Mouse (Mus musculus) limb, embryonic 14.5 days (tissue): Measurements from ENCODE around the gene 4933407L21Rik. TPM values are rescaled to one million over a fixed set of nuclear protein-coding genes. Genes with fewer than 3 reads are reported as not detected.

ENCODE experiments used
- ATAC-seq: fragments of 200-750 bp; cut with Nextera tagmentation; 2 replicates; pipeline ENCODE4 v1.8.0; 2017; ENCODE audit warnings: low read depth, moderate number of reproducible peaks, moderate TSS enrichment; ENCODE audit not compliant: low FRiP score
- DNase-seq: peaks from one replicate; pipeline ENCODE4 v3.0.0-alpha.2; 2015; ENCODE audit warnings: low spot score
- H3K27ac ChIP-seq: fragments of 300-500 bp; sonication (generic); replicated peaks from 2 replicates; pipeline ENCODE4 v1.5.1; 2014; ENCODE audit warnings: low read depth, mild to moderate bottlenecking, low read length, moderate library complexity, mixed read lengths
- H3K27me3 ChIP-seq: fragments of 300-500 bp; sonication (generic); 2 replicates; pipeline ENCODE4 v1.6.1; 2014; ENCODE audit warnings: low read length, mixed read lengths; ENCODE audit not compliant: control insufficient read depth, insufficient read depth
- H3K36me3 ChIP-seq: fragments of 300-500 bp; sonication (generic); 2 replicates; pipeline ENCODE4 v1.6.1; 2014; ENCODE audit warnings: mild to moderate bottlenecking, low read length, moderate library complexity, mixed read lengths; ENCODE audit not compliant: control insufficient read depth, insufficient read depth
- H3K4me1 ChIP-seq: fragments of 300-500 bp; sonication (generic); 2 replicates; pipeline ENCODE4 v1.6.1; 2014; ENCODE audit warnings: antibody characterized with exemption, low read length, mixed read lengths; ENCODE audit not compliant: control insufficient read depth, insufficient read depth
- H3K4me2 ChIP-seq: fragments of 300-500 bp; sonication (generic); replicated peaks from 2 replicates; pipeline ENCODE4 v1.6.1; 2014; ENCODE audit warnings: low read depth, mild to moderate bottlenecking, low read length, moderate library complexity; ENCODE audit not compliant: severe bottlenecking
- H3K4me3 ChIP-seq: fragments of 300-500 bp; sonication (generic); replicated peaks from 2 replicates; pipeline ENCODE4 v1.5.1; 2014; ENCODE audit warnings: low read length
- H3K9ac ChIP-seq: fragments of 300-500 bp; sonication (generic); 2 replicates; pipeline ENCODE4 v1.6.1; 2014; ENCODE audit warnings: mild to moderate bottlenecking, low read depth, low read length, moderate library complexity; ENCODE audit not compliant: severe bottlenecking
- H3K9me3 ChIP-seq: fragments of 300-500 bp; sonication (generic); 2 replicates; pipeline ENCODE4 v1.6.1; 2016; ENCODE audit warnings: low read length; ENCODE audit not compliant: control insufficient read depth
- POLR2A ChIP-seq: fragments of 200-500 bp; IDR thresholded peaks from 2 replicates; pipeline ENCODE4 v1.8.0; 2012; ENCODE audit warnings: inconsistent platforms, mild to moderate bottlenecking, moderate library complexity, borderline replicate concordance; ENCODE audit not compliant: insufficient read depth, insufficient read length; ENCODE audit errors: extremely low read depth
- WGBS: fragments of 180-500 bp; shearing (Covaris S2); extraction: QIAGEN DNeasy Blood & Tissue Kit; methylation state at CpG from one replicate; pipeline ENCODE4 v1.1.7; 2014; 5-methylcytosine and 5-hydroxymethylcytosine counted together
- polyA plus RNA-seq, 2 experiments: library from polyadenylated mRNA; depleted of rRNA in 1 of 2; stranded (reverse) in 1 of 2; unstranded in 1 of 2; fragments of >200 nt; fragmentation: Nextera tagmentation in 1 of 2; extraction: Ambion mirVana in 1 of 2; gene quantifications; 2 replicates each; pipeline versions ENCODE4 v1.2.1 to v1.2.3; 2012 to 2014

4933407L21Rik gene
- polyA plus RNA-seq, 2 experiments = 0.66 to 1.2 TPM

GRCm38 (mm10) chr1:85935148-85935852, 7.0 kb downstream of the 4933407L21Rik start:
- no peak for TF ChIP-seq POLR2A
- no peaks in the 10 kb centered on the region for H3K36me3 ChIP-seq
- DNase-seq (no peak), ATAC-seq (no peak)
- WGBS = 50% methylated on average over 8 of the region's 8 CpGs
- peaks cover 13% of the 10 kb centered on the region for H3K4me1 ChIP-seq
- H3K4me3 ChIP-seq = no peak overlapping the region
- H3K27ac ChIP-seq = no peak overlapping the region
- H3K27me3 ChIP-seq = no peaks in the 10 kb centered on the region; the same call in 1 of the 2 replicates
- H3K9me3 ChIP-seq = no peaks in the 10 kb centered on the region
- no peak overlapping the region for H3K4me2 ChIP-seq
- no peak overlapping the region for H3K9ac ChIP-seq

- Histone ChIP-seq H3K4me1 (peaks cover 13% of the 10 kb centered on the region), H3K9me3 (no peaks in the 10 kb centered on the region), H3K27ac (no peak overlapping the region), H3K4me3 (no peak overlapping the region), H3K4me2 (no peak overlapping the region), H3K27me3 (no peaks in the 10 kb centered on the region; the same call in 1 of the 2 replicates), H3K9ac (no peak overlapping the region), H3K36me3 (no peaks in the 10 kb centered on the region)
- no peak for DNase-seq
- WGBS = 68% methylated on average over 6 of the region's 6 CpGs
- no peak for ATAC-seq
- TF ChIP-seq POLR2A = no peak
Measured at GRCm38 (mm10) chr1:85936265-85936664, 8.0 kb downstream of the 4933407L21Rik start.

GRCm38 (mm10) chr1:85937323-85937722, 9.0 kb downstream of the 4933407L21Rik start:
- 75% methylated on average over 1 of the region's 1 CpGs for WGBS
- Histone ChIP-seq H3K4me2 (no peak overlapping the region), H3K9ac (no peak overlapping the region), H3K4me1 (peaks cover 13% of the 10 kb centered on the region), H3K27me3 (no peaks in the 10 kb centered on the region; the same call in 1 of the 2 replicates), H3K9me3 (no peaks in the 10 kb centered on the region), H3K27ac (no peak overlapping the region), H3K4me3 (no peak overlapping the region), H3K36me3 (no peaks in the 10 kb centered on the region)
- ATAC-seq = no peak
- DNase-seq = no peak
- TF ChIP-seq POLR2A = no peak

GRCm38 (mm10) chr1:85942318-85942717, 14.0 kb downstream of the 4933407L21Rik start:
- no peak for DNase-seq
- Histone ChIP-seq H3K9ac (no peak overlapping the region), H3K4me2 (no peak overlapping the region), H3K4me1 (no peaks in the 10 kb centered on the region), H3K9me3 (peaks cover 3% of the 10 kb centered on the region; the same call in 1 of the 2 replicates), H3K4me3 (no peak overlapping the region), H3K27me3 (no peaks in the 10 kb centered on the region), H3K36me3 (no peaks in the 10 kb centered on the region), H3K27ac (no peak overlapping the region)
- 81% methylated on average over 8 of the region's 8 CpGs for WGBS
- TF ChIP-seq POLR2A = no peak
- ATAC-seq = no peak

GRCm38 (mm10) chr1:85949085-85949684, 20.9 kb downstream of the 4933407L21Rik start:
- no peak overlapping the region for H3K4me3 ChIP-seq
- no peaks in the 10 kb centered on the region for H3K36me3 ChIP-seq
- no peaks in the 10 kb centered on the region for H3K4me1 ChIP-seq
- no peaks in the 10 kb centered on the region for H3K27me3 ChIP-seq
- ATAC-seq (no peak), DNase-seq (no peak)
- 81% methylated on average over 2 of the region's 2 CpGs for WGBS
- TF ChIP-seq POLR2A = no peak
- no peak overlapping the region for H3K4me2 ChIP-seq
- no peak overlapping the region for H3K9ac ChIP-seq
- peaks cover 3% of the 10 kb centered on the region; the same call in 1 of the 2 replicates for H3K9me3 ChIP-seq
- no peak overlapping the region for H3K27ac ChIP-seq
